Mouse (Mus musculus): ENCODE data around the gene Ptpru.

DNA sequence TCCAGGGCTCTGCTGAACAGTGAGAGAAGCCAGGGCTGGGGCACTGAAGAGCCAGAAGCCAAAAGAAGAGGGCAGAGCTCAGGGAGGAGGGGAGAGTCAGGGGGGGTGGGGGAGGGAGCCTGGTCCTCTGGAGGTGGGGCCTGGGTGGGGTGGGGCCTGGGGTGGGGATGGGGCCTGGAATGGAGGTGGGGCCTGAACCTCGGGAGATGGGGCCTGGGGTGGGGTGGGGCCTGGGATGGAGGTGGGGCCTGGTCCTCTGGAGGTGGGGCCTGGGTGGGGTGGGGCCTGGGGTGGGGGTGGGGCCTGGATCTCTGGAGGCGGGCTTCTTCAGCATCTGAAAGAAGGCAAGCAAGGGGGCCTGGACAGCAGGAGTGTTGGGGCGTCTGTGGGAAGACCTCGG, 39.1 kb downstream of the Ptpru start:
- TF ChIP-seq CTCF (IDR thresholded peaks at IDR 0.05; ENCODE audit: low read depth): no peak
- no peak for TF ChIP-seq EP300 (IDR thresholded peaks at IDR 0.05; ENCODE audit: low read depth)
